Mouse (Mus musculus): Measurements from ENCODE around the gene Slc34a3.

The Slc34a3 gene

DNA sequence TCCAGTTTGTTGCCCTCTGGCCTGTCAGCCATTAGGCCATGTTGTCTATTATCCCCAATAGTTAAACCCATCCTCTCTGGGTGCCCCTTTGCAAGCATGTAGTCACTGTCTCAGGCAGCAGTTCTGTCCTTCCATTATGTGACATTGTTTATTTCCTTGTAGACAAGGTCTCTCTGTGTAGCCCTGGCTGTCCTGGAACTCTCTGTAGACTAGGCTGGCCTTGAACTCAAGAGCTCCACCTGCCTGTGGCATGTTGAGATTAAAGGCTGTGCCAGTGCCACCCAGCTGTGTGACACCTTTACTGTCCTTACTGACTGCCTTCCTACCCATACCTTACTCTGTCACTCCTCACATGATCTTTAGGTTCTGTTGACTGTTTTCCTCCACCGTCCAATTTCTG, 18.2 kb upstream of the Slc34a3 start:
- DNase-seq (ENCODE audit: low spot score) = peak; percentile 33

DNA sequence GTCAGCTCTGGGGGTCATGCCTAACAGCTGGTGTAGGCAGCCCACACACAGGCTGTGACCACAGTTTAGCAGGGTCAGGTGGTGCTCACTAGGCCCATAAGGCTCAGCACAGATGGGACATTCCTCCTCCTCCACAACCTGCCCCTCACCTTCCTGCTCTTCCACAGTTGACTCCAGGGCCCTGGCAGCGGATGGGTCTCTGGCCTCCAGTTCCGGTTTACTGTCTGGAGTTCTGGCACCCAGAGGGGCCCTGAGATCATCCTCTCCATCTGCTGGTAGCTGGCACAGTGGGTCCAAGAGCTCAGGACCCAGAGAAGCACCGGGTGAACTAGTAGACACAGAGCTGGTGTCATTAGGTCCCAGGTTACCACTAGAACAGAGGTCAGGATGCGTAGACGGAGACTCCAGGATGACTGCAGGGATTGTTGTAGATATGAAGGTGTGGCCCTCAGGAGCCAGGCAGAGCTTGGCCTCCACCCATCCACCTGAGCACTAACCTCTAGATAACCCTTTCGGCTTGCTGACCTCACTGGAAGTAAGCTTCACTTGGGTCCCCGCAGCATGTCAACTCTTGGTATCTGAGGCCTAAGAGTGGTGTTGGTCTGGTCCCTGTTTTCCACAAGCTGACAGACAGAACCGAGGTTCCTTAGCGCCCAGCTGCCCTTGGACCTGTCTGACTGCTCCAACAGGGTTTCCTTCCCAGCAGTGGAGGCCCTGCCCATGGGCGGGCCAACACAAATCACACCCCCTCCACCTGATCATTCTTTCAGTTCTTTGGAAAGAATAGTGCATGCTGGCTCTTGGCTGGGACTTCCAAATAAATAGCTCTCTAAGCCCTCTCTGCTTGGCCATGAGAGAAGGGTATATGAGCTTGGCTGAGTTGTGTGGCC, 12.3 kb upstream of the Slc34a3 start, which contains the start of gene AL732309.1:
Gene AL732309.1 (minus strand): TSS at position 681 of the 890 bp plus-strand sequence.
- DNase-seq (ENCODE audit: low spot score) = no peak

DNA sequence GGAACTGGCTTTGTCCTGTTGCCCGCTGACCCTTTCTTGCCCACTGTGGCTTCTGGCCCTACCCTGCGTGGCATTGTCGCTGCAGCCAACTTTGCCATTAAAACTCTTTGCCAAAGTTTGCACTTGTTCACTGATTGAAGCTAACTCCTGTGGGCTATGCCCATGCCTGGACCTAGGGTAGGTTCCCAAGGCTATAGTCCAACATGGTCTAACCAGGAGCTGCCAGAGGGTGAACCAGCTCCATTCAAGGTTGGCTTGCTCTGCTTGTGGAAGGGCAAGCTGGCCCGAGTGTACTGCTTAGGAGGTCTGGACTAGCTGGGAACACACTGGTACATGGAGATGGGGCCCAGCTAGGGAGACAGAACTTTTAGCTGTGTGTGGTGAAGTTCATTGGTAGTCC, 10.0 kb upstream of the Slc34a3 start:
- DNase-seq (ENCODE audit: low spot score) = no peak

DNA sequence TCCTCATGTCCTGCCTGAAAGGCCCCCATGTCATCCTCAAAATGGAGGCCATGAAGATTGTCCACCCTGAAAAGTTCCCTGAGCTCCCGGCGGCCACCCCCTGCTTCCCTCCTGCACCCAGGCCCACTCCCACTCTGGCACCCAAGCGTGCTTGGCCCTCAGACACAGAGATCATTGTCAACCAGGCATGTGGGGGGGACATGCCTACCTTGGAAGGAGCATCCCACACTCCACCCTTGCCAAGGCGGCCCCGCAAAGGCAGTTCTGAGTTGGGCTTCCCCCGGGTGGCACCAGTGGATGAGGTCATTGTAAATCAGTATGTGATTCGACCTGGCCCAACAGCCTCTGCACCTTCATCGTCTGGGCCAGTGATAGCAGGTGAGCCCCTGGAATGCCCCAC, 9.2 kb upstream of the Slc34a3 start:
- DNase-seq (ENCODE audit: low spot score) = no peak

DNA sequence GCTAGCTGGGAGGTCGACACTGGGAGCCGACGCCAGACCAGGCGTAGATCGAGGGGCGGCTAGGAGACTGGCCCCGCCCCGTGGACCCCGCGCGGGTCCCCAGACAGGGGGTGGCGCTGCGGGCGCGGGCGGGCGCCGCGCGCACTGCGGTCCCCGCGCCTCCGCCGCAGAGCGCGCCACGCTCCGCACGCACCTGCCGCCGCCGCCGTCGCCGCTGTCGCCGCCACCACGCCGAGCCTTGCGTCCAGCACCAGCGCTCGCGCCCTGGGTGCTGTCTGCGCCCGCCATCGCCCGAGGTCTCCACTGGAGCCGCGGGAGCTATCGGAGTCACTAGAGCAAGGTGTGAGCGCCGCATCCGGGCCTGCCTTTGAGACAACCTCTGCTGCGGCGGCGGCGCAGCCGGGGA, 7.9 kb upstream of the Slc34a3 start, which contains the start of the genes Rnf208 and Cysrt1:
Gene Rnf208 (plus strand): TSS at position 155 of the 406 bp plus-strand sequence.
Gene Cysrt1 (minus strand): TSS at position 352 of the 406 bp plus-strand sequence.
- DNase-seq (ENCODE audit: low spot score) = peak; percentile 44

DNA sequence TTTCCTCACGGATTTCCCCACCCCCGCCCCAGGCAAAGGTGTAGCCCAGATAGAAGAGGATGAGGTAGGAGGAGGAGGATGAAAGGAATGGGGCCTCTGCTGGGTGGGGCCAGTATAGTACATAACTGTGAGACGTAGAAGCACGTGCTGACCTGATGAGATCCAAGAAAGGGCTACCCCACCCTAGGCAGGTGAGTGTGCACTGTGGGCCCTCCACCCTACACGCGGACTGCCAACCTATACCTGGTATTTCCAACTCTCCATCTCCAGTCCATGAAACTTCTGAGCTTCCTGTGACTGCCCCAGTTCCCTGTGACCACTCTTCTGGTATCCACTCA, 7.2 kb upstream of the Slc34a3 start:
- no peak for DNase-seq (ENCODE audit: low spot score)

DNA sequence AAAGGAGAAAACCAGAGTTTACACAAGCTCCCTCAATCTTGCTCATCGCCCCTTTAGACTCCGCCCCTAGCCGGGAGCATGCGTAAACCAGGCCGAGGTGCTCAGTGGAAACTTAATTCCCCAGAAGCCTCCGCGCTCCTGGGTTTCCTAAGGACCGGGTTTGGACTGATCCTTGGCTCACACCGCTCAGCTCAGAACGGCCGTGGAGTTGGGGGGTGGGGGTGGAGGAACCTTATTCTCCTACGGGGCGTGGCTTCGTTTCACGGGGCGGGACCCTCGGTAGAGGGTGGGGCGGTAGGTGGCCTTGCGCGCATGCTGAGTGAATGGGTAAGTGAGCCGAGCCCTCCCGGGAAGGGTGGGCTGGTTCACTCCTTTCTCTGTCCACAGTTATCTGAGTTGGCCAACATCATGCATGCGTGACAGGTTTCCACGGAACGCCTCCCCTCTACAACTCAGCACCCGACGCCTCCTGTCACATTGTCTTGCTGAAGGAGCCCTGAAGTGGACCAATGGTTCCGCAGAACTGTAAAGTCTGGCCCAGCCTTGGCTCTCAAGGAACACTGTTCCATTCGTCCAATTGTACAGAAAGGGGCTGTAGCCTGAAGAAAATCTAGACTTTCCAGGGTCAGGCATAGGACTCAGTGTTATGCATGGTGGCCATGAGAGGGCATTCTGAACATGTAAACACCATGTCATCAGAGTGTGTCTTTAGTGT, 6.7 kb upstream of the Slc34a3 start:
- peak; percentile 52 for DNase-seq (ENCODE audit: low spot score)

DNA sequence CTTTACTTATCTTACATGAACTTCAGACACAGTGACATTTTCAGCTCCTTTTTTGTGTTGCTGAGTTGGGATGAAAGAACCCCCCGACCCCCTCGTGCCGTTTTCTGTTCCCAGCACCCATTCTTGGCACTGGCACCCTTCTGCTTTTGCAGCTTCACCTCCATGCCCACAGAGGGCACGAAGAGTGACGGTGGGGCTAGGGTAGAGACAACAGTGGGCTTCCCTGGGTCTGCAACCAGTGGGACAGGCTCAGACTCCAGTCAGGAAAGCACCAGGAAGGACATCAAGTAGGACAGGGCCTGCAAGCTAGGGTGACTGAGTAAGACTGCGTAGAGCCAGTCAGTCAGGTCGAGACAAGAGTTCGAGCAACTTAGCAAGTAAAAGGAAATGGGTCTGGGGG, 6.1 kb upstream of the Slc34a3 start:
- no peak for DNase-seq (ENCODE audit: low spot score)

DNA sequence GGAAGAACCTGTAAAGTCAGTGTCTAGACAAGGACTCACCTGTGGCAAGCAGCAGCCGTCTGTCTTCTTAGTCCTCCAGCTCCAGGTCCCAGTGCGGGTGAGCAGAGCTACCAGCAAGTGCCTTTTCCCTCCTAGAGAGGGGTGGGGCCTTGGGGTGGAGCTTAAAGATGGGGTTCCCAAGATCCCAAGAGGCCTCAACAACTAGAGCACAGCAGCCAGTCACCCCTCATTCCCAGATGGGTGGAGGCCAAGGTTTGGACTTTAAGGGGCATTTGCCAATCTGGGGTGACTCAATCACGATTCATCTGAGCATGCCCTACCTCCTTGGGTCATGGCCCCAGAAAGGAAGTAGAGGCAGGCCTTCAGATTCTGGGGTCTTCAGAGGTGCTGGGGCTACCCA, 5.6 kb upstream of the Slc34a3 start:
- DNase-seq (ENCODE audit: low spot score) = no peak

DNA sequence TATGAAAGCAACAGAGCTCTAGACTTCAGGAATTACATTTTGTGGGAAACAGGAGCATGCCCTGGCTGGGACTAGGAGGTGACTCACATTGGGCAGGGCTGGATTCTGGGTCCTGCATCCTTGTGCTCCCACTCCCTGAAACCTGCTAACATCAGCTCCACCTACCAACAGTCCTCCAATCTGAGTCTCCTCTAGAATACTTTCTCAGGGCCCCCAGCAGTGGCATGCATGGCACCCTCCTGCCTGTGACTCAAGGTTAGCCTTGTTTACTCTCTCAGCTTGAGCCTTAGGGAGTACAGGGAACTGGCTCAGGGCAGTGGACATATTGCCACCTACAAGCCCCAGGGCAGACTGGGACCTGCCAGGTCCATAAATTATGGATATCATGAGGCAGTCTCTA, 3.9 kb upstream of the Slc34a3 start:
- DNase-seq (ENCODE audit: low spot score) = no peak

DNA sequence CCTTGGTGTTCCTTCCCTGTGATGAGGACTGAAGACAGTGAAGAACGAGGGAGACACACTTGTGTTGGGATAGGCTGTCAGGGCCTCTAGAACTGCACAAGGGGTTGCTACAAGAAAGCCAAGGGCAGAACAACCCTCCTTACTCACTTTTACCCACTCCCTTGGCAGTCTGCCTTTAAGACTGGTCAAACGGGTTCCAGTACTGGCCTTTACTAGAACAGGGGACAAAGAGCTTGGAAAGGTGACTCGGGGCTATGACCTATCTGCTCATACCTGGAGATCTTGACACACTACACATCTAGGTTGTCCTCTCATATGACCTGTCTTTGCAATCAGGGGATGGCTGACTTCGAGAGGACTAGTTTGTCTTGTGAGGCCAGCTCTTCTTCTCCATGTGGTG, 3.4 kb upstream of the Slc34a3 start:
- no peak for DNase-seq (ENCODE audit: low spot score)

DNA sequence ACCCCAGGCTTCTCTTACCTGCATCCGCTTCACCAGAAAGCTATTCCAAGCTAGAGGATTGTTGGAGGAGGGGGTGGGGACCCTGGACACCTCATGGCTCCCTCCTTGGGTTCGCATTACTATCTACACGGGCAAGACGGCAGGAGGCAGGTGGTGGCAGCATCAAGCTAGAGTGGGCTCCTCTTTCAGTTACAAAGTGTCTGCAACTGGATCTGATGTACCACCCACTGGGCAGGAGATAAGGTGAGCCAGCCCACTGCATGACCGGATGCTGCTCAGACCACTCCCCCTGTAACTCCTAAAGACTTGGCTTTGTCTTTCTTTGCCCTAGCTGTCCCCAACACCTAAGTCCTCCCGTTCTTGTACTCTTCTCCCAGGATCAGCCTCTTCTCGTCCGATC, 2.5 kb upstream of the Slc34a3 start, which contains the start of gene Rnf224:
Gene Rnf224 (minus strand): TSS at position 174 of the 400 bp plus-strand sequence.
- DNase-seq (ENCODE audit: low spot score) = no peak

DNA sequence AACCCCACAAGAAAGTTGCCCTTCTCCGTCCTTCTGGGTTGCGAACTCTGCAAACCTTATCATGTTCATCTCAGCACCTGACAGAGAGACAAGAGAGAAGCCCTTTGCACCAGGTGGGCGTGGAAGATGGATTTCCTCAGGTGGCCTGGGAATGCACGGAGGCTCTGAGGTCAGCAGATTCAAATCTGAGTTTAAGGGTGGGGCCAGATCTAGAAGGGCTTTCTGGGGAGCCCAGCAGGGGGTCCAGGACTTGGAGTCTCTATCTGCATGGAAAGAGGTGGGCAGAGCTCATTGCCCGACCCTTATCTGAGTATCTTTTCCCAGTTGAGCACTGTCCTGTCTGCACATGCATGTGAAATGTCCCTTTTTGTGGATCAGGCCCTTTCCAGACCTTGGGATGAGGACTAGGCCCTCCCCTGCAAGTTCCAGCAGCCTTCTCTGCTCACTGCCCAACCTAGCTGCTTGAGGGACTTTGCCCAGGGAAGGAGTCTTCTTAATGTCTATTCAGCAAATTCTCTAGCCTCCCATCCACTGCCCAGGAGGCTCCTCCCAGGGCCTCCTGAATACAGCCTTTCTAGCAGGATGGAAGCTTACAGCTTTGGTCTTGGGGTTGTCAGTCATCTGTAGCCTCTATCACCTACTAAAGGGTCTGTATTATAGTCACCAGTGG, 522 bp upstream of the Slc34a3 start:
- no peak for DNase-seq (ENCODE audit: low spot score)

DNA sequence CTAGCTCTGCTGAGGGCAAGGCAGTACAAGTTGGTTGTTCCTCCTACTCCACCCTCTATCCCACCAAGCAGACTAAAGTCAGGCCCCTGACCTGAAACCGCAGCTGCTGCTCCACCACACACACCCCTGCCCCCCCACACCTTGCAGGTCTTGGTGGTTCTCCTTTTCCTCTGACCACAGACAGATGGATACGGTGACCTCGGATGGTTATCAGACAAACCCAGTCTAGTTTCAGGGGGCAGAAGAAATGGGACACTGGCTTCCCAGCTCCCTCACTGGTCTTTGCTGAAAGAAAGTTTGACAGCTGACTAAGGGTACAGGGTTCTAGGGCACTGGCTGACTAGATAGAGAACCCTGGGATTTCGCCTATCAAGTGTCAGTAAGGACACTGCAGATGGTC, 743 bp downstream of the Slc34a3 start:
- DNase-seq (ENCODE audit: low spot score) = no peak

DNA sequence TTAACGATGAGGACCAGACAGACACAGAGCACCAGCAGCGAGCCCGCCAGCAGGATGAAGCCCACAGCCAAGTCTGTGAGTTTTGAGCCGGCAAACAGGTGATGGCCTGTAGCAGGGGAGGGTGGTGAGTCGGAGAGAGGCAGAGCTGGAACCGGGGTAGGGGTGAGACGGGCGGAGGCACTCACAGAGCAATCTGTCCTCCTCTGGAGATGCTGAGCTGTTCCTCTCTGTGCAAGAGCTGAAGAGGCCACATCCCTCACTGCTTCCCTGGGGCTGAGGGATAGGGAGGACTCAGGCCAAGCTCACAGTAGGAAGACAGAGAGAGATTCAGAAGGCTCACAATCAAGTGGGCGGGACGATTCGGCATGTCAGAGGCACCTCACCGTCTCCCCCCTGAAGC, 3.1 kb downstream of the Slc34a3 start:
- DNase-seq (ENCODE audit: low spot score) = no peak

DNA sequence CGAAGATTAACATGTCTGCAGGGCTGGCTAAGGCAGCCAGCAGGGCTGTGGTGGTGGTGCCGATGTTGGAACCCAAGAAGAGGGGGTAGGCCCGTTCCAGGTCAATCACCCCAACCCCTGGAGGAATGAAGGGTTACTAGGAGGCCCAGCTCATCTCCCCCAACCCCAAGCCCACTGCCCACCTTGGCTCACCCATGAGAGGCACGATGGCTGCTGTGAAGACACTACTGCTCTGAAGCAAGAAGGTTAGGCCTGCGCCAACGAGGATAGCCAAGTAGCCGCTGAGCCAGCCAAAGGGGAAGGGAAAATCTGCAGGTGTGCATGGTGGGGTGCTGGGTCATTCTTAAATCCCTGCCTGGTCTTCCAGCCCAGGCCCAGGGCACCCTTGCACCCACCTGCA, 3.6 kb downstream of the Slc34a3 start:
- no peak for DNase-seq (ENCODE audit: low spot score)

DNA sequence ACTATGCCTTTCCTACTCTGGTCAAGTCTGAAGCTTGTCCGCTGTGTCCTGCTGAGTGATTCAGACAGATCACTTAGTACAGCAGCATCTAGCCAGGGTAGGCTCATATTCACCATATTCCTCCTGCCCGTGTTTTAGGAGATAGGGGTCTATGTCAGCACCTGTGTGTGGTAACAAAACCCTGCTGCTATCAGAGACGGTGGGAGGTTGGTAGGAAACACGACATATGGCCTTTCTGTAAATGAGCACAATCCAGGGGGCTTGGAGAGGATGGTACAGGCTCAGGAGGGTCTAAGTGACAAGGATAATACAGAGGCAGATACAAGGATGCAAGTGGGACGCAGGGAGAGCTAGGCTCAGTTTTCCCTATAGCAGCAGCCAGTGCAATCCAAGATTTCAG, 4.6 kb downstream of the Slc34a3 start:
- no peak for DNase-seq (ENCODE audit: low spot score)

DNA sequence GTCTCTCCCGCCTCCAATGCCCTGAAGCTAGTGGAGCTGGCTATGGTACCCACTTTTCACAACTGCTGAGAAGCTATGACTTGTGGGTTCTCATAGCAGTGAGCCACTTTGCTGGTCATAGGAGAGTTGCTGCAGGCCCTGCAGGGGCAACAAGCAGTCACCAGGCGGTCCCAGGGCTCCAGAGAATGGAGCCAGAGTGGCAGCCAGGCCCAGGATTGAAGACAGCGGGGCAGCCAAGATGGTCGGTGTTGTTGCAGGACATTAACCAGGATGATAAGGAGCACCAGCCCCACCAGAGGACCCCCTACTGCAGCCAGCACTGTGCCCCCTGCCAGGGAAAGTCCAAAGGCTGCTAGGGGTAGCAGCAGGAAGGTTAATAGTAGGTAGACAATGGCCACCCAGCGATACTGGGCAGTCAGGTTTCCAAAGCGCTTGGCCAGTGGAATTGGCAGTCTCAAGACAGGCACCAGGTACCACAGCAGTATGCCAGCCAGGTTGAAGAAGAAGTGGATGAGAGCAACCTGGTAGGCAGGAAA, 5.1 kb downstream of the Slc34a3 start:
- no peak for DNase-seq (ENCODE audit: low spot score)

DNA sequence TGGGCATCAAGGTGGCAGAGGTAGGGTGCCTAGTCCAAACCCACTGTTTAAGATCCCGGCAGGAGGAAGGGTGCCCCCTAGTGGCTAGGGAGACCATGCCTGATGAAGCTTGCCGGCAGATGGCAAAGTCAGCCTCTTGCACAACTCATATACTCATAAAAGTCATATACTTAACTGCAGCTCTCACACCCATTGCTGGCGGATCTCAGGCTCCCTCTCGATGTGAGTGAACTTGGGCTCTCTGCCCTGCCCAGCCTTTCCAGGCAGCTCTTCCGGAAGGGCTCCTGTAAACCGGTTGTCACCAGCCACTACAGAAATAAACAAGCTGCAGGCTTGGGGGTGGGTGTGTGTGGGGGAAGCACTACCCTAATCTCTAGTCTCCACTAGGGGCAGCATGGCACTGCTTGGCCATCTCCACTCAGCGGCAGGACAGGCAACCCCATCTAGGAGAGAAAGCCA, 5.7 kb downstream of the Slc34a3 start:
- peak; percentile 89 for DNase-seq (ENCODE audit: low spot score)

DNA sequence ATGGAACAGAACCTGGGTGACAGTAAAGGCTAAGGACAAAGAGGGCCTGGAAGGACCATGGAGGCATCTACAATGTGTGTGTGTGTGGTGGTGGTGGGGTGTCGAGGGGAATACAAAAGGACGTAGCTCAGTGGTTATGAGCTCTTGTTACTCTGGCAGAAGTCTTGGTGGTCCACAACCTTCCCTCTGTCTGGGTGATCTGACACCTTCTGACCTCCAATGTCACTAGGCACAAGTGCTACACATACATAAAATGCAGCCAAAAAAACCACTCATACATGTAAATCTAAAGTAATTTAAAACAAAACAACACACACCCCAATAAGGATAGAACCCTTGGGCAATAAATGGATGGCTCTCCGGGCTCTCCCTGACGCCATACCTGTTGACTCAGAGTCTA, 6.8 kb downstream of the Slc34a3 start:
- DNase-seq (ENCODE audit: low spot score) = no peak

DNA sequence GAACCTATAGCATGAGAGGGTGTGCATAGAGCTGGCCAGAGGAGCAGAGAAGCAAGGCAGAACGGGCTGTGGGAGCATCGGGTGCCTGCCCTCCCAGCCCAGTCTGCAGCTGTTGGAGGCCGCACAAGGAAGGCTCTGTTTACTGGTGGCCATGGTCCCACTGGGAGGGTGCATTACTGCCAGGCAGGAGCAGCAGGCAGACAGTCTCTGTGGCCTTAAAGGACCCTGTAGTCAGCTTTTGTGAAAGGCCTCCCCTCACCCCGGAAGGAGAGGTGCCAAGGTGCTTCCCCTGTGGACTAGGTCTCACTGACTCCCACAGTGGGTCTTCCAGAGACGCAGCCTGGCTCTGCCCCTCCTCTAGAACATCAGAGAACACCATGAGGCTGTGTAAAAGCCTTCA, 7.3 kb downstream of the Slc34a3 start:
- no peak for DNase-seq (ENCODE audit: low spot score)

DNA sequence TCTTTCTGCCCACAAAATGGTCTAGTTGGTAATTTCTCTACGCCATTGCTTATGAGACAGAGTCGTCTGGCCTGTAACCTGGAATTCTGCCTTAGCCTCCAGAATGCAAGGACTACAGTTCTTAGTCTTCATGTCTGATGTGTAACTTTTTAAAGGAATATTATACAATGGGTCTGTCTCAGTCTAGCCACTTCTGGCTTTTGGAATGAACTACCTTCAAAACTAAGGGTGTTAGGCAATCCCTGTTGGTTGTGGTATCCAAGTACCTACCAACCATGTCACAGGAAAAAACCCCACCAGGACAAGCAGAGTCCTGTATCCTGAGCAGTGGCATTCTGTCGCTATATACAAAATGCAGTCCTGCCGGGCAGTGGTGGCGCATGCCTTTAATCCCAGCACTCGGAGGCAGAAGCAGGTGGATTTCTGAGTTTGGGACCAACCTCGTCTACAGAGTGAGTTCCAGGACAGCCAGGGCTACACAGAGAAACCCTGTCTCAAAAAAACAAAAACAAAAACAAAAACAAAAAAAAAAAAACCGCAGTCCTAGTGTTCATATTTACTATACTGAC, 8.3 kb downstream of the Slc34a3 start:
- no peak for DNase-seq (ENCODE audit: low spot score)

All from T-cell, adult 2 months (primary cell).